Mouse (Mus musculus): ENCODE results near the gene Sfxn5. TPM values are rescaled to one million over a fixed set of nuclear protein-coding genes. Genes with fewer than 3 reads are reported as not detected.

The Sfxn5 gene
- total RNA-seq, 2 experiments from 2014 or later, result 3.1 to 6.0 TPM

DNA sequence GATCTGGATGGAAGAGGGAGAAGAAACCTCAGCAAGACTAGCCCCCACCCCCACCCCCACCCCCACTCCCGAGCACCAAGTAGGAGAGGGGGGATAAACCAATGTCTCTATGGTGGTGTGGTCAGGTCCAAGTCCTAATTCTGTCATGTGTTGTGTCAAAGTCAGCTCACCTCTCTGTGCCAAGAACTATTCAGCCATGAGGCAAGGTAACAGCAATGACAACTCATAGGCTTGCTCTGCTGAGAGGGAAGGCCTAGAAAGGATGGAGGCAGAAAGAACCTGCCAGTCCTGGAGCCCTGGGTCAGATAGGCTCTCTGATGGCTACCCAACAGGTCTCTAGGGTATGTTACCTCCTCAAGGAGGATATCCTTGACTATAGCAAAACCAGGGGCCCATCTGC lies 34.9 kb upstream of the Sfxn5 start:
- intact Hi-C loops (cut with DNase I), result no loop called here
- DNase-seq, result no peak

DNA sequence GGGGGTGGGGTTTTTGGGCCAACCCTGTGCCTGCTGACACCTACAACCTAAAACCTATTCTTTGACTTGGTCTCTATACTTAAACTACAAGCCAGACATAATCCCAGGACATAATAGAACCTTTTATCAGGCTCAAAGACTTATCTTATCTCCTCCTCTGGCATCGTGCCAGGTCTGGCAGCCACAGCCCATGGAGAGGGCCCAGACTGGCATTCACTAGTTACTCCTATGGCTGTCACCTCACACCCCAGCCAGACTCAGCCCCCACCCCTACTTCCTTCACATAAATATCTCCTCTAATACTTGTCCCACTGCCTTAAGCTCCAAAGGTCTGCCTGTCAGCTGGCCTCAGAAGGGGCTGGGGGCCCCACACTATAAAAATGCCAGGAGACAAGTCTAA lies 33.2 kb upstream of the Sfxn5 start:
- intact Hi-C loops (cut with DNase I), result no loop called here
- peak; percentile 57 to 65 for DNase-seq

DNA sequence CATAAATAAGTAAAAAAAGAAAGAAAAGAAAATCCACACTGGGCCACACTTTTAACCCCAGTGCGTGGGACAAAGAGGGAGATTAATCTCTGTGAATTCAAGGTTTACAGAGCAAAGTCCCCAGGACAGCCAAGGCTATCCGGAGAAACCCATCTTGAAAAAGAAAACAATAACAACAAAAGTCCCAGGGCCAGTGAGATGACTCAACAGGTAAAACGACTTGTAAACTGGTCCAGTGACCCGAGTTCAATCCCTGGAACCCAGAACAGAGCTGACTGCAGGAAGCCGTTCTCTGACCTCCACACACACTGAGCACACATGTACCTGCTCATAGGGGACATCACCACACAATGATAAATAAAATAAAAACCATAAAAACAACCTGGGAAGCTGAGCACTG lies 31.2 kb upstream of the Sfxn5 start:
- intact Hi-C loops (cut with DNase I), result no loop called here
- DNase-seq, result no peak

DNA sequence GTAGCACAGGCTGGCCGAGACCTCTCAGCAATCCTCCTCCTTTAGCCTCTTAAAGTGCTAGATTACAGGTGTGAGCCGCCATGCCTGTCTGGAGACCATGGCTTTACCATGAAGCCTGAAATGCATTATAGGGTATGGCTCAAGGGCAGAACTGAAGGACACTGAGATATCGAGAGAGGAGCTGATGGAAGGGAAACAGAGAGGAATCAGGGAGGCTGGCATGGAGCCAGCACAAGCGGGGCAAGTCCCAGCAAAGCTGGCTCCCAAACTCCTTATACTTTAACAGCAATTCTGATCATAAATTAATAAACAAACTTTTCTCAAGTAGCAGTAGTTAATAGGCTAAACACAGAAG lies 30.7 kb upstream of the Sfxn5 start:
- intact Hi-C loops (cut with DNase I), result no loop called here

DNA sequence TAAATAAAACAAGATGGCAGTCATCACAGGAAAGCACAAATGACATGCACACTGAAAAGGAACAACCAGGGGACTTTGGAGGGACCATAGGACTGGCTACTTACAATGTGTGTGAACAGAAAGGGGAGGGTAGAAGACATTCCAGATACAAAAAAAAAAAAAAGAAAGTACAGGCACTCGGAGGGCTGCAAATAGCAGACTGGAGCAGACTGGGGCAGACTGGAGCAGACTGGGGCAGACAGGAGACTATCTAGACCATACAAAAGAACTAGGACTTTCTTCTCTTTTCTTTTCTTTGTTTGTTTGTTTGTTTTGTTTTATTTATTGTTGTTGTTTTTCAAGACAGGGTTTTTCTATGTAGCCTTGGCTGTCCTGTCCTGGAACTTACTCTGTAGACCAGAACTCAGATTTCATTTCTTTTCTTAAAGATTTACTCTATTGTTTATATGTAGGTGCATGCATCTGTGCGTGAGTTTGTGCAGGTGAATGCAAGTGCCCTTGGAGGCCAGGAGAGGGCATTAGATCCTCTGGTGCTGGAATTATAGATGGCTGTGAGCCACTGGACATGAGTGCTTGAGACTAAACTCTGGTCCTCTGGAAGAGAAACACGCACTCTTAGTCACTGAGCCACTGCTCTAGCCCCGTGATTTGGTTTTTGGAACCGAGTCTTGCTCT lies 30.1 kb upstream of the Sfxn5 start:
- no peak for DNase-seq
- intact Hi-C loops (cut with DNase I), result no loop called here

More for the DNA sequence above, 30.7 kb upstream of the Sfxn5 start:
- no peak for DNase-seq

DNA sequence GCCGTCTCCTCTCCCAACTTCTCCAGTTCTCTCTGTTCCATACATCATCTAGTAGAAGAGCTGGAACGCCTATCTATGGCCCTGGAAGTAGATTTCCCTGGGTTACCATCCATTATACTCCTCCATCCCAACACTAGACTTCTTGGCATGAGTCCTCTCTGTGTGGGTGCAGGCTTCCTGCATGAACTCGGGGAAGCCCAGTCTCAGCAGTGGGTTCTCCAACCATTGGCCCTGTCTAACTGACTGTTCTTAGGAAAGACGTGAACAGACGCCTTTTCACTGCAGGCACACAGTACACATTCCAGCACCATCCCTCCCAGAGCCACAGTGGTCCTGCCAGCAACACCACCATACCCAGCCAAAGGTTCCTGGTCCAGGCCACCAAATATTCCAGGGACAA lies 29.4 kb upstream of the Sfxn5 start:
- DNase-seq, result no peak

DNA sequence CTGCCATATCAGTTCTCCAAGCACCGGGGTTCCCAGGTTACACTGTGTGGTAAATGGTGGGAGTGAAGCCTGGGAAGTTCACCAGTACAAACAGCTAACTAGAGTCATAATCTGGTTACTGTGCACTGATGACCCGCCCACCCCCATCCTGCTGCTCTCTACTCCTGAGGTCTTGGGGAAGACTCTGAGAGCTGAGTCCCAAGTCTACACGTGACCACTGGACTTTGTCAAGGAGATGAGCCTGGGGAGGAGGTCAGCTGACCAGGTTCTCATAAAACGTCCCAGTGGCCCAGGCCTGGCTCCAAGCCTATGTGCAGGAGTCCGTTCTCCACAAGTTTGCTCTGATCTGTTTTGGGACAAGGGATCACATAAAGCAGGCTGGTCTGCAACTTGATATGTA lies 27.1 kb upstream of the Sfxn5 start:
- intact Hi-C loops (cut with DNase I), result no loop called here

More for the DNA sequence above, 29.4 kb upstream of the Sfxn5 start:
- intact Hi-C loops (cut with DNase I), result no loop called here

DNA sequence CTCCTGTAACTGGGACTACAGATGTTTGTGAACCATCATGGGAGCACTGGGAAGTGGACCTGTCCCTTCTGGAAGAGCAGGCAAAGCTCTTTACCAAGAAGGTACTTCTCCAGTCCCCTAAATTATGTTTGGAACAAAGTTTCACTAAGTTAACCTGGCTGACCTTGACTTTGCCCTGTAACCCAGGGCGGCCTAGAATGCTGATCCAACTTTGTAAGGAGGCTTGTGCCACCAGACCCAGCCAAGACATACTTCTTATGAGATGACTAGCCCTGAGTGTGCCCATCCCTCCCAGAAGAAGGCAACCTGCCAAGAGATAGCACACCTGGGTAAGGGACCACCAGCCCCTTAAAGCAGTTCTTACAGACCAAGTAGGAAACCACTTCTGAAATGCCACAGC lies 25.7 kb upstream of the Sfxn5 start:
- DNase-seq, result no peak
- intact Hi-C loops (cut with DNase I), result no loop called here

More for the DNA sequence above, 27.1 kb upstream of the Sfxn5 start:
- DNase-seq, result no peak

DNA sequence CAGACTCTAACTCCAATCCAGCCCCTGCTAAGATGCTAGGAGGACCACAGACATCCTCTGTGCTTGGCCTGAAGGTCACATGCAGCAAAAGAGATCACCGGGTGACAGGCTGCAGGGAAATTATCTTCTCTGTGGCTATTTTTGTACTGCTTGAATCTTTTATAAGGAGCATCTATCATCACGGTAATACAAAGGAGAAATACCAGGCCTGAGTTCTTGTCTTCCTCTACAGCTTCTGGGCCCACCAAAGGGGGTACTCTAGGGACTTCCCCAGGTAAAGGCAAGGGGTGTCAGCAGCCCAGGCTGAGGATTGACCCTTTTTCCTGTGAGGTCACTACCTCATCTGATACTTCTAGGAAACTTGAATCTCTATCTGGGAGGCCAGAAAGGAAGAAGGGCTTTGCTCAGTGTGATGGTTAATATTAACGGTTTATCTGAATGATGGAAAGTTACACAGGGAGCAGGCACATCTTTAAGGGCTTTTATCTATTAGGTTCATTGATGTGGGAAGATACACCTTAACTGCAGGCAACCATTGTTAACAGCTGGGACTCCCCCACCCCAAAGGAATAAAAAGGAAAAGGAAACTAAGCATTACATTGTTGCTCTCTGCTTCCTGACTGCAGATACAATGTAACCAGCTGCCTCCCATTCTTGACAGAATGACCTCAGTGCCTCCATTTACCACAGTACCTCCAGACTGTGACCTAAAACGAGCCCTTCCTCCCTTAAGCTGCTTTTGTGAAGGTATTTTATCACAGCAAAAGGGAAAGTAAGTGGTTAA lies 23.7 kb upstream of the Sfxn5 start:
- no peak for DNase-seq

DNA sequence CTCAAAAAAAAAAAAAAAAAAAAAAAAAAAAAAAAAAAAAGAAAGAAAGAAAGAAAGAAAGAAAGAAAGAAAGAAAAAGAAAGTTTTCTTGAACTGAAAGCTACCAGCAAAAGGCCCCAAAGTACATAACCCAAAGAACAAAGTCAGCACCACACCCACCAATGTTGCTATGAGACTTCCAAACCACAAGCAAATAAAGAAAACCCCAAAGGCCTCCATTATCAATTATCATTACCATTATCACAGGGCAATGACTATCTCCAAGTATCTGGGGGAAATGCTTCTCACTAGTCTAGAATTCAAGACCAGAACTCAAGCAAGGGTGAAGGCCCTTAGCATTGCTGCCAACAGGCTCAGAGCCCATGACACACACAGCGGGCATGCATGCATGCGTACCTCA lies 22.5 kb upstream of the Sfxn5 start:
- no peak for DNase-seq
- intact Hi-C loops (cut with DNase I), result no loop called here

More for the DNA sequence above, 23.7 kb upstream of the Sfxn5 start:
- intact Hi-C loops (cut with DNase I), result no loop called here

DNA sequence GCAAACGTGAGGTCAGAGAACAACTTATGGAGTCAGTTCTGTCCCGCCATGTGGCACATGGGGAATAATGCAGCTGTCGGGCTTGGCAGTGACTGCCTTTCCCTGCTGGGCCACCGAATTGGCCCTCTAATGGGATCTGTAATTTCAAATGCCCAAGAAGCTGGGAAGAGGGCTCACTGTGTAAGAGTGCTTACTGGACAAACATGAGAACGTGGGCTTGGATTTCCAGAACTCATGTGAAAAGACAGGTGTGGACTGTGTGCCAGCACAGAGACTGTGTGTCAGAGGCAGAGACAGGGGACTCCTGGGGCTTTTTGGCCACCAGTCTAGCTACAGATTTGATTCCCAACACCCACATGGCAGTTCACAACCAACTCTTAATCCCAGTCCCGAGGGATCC lies 21.5 kb upstream of the Sfxn5 start:
- intact Hi-C loops (cut with DNase I), result no loop called here
- DNase-seq, result no peak

DNA sequence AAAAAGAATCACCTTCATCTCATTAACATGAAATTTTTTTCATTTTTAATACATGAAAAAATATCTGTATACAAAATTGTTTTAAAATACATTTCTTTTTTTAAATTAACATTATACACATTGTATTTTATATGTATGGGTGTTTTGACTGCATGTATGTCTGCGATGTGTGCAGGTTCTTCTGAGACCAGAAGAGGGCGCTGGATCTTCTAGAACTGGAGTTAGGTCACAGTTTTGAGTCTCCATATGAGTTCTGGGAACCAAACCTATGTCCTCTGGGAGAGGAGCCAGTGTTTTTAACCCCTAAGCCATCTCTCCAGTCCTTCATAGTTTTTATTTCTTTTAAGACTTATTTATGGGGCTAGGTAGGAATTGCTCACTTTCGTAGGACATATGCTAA lies 20.5 kb upstream of the Sfxn5 start:
- intact Hi-C loops (cut with DNase I), result no loop called here
- no peak for DNase-seq

DNA sequence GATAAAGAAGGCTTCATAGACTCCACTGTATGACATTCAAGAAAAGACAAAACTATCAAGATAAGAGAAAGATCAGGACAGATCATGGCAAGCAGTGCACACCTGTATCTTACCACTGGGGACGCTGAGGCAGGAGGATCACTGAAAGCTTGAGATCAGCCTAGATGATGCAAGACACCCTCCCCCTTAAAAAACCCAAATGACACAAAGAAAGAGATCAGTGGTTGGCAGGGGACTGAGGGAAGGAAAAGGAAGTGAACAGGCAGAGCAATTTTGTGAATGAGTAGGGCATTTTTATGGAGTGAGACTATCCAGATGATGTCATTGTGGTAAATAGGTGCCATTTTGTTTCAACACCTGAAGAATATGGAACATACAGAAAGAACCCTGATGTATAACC lies 16.9 kb upstream of the Sfxn5 start:
- intact Hi-C loops (cut with DNase I), result no loop called here
- DNase-seq, result no peak

DNA sequence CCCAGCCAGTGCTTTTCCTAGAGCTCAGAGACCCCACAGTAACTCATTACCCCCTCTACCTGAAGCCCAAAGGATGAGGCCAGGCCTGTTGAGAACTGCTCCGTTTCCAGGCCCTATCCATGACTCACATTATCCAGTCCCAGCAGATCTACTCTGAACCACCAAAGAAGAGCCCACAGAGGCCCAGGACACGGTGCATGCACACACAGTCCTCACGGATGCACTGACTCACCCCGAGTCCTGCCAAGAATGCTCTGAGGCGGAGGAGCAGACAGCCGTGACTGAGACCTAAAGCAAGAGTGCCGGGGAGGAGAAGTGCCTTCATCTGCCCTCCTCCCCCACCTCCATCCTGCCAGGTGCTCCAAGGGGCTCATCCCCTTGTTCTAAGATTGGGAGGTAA lies 16.0 kb upstream of the Sfxn5 start:
- DNase-seq, result no peak
- intact Hi-C loops (cut with DNase I), result loop anchor here (1.0 kb wide), 1 partner anchor 29 kb away; no protein-coding TSS in a partner anchor

DNA sequence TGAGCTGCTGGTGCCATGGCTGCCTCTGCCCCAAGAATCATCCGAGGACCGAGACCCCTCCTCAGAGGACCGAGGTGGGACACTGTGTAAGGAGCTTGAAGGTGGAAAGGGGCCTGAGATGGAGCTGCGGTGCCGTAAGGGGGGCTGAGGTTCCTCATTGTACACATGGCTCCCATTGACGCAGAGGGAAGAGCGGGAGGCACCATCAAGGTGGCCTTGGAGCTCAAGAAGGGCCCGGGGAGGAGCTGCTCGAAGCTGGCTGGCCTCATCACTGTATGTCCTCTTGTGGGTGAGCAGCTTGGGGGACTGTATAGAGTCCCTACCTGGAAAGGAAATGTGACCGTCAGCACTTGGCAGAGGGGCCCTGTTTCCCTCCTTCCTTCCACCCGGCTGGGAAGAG lies 14.9 kb upstream of the Sfxn5 start:
- DNase-seq, result no peak
- intact Hi-C loops (cut with DNase I), result no loop called here

DNA sequence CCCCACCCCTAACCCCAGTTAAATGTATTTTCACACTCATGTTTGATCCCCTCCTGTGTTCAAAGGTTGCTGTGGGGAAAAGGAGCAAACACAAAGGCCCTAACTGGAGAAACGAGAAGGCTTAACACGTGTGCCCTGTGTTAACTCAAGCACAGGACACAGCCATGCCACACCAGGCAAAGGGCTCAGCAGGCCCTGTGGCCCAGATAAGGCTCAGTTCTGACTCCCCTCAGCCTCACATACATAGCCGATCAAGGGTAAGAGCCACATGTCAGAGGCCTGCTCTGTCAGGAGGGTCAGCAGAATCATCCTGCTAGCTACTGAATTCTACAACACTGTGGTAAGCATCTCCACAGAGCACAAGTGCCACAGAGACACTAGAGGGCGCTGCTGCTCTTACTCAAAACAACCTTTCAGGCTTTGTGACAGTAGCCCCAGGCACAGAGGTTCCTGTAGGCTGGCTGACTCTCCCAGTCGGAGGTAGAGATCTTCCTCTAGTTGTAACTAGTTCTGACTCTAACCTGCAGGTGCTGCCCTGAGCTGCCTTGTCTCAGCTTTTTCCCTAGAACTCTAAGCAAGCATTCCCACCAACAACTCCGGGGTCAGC lies 12.9 kb upstream of the Sfxn5 start:
- intact Hi-C loops (cut with DNase I), result loop anchor here (1.0 kb wide), 2 partner anchors 34 to 46 kb away; no protein-coding TSS in a partner anchor

DNA sequence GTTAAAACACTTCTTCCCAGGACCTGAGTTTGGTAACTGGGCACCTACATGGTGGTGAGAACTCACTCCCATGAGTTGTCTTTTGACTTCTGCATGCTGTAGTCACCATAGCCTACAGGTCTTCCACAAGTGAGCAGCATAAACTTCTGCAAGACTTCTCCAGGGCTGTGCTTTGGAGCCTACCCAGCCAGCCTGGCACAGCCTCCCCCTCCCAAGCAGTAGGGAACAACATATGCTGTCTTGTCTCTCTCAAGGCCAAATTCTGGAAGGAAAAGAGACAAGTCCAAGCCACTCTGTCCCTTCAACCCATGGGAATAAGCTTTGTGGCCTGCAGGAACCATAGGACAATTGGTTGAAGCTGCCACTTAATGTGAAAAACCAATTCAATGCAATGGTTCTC lies 11.7 kb upstream of the Sfxn5 start:
- intact Hi-C loops (cut with DNase I), result no loop called here
- no peak for DNase-seq

More for the DNA sequence above, 12.9 kb upstream of the Sfxn5 start:
- peak; percentile 88 to 93 for DNase-seq

DNA sequence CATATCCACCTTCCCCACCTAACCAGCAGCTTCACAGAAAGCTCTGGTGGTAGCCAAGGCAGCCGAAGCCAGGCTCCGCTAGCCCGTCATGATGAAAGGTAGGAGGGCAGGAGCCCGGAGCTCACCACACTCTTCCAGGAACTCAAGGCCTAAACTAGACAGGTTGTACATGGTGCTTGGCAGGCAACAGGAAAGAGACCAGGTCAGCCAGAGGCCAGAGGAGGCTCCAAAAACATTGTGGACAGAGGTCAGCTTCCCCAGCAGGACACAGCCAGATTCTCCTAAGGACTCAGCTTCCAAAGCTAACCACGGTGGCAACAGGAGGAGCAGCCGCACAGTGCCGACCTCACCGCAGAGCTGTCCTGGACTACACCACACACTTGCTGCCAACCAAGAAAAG lies 9.8 kb upstream of the Sfxn5 start:
- intact Hi-C loops (cut with DNase I), result no loop called here
- no peak for DNase-seq

DNA sequence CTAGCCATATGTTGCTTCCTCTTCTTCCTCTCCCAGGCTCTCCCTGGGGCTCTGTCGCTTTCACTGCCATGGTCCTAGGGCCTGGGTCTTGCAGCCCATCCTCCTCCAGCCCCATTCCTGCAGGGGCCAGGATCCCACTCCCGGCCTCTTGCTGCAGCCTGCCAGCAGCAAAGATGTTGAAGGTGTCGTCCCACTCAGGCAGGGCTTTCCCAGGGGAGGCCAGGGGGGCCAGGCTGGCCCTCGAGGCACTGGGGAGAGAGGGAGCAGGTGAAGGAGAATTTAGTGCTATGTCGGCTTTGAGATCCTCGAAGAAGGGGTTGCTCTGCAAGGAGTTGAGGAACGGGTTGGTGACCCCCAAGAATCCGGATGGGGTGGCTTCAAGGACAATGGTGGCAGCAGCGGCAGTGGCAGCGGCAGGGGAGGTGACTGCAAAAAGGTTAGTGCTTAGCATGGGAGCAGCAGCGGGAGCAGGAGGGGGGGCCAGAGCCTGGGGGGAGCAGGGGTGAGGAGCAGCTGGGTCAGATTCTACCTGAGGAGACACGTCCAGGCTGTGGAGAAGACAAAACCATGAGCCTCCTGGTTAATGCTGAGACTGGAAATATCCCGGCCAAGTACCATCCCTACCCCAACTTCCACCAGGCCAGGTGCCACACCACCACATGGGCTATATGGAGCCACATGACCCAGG lies 8.7 kb upstream of the Sfxn5 start:
- no peak for DNase-seq
- intact Hi-C loops (cut with DNase I), result no loop called here

DNA sequence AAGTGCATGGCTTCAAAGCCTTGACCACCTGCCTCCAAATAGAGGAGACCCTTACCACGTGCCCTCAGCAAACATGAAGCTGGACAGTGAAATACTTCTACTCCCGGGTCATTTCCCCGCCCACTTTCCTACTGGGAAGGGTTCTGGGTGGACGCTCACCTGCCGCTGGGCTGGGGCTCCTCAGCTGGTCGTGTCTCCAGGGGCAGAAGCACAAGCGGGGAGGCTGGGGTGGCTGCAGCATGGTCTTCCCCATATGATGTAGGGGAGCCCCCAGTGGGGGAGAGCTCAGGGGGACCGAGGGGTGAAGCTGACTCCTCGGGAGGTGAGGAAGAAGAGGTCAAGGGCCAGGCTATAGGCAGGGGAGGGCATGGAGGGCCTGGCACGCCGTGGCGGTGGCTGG lies 7.0 kb upstream of the Sfxn5 start:
- no peak for DNase-seq
- intact Hi-C loops (cut with DNase I), result no loop called here

DNA sequence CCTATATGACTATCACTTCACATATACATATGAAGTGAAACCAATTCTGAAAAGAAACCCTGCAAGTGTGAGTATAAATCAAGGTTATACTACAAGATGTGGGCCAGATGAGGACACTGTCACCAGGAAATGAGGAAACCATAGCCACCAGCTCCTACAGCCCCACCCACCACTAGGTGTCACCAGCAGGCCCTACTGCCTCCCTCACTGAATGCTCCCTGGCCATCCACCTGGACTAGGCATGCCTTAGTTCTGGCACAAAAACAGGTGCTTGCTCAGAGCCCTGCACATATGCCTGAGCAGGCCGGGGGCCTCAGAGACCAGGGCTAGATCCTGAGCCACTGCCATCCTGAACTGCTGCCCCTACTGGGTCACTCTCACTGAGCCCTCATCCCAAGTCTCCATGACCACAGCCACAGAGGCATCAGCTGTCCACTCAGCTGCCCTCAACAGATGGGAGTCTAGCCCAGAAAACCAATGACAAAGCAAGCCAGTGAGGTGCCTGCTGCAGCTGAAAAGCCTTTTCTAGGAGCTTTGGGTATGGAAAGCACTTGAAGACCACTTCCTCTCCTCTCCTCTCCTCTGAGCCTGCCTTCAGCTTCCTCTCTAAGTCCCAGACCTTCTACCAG lies 6.2 kb upstream of the Sfxn5 start:
- DNase-seq, result peak; percentile 58 to 63
- intact Hi-C loops (cut with DNase I), result no loop called here
